Mouse (Mus musculus) bone marrow macrophage, adult 2 months (primary cell): ENCODE data around the gene Swap70.

Source experiments
- CTCF ChIP-seq: IDR thresholded peaks from 2 replicates; pipeline ENCODE4 v1.5.1; 2012; ENCODE audit warnings: low read depth, mild to moderate bottlenecking, low read length, moderate library complexity
- POLR2A ChIP-seq: IDR thresholded peaks from 2 replicates; pipeline ENCODE4 v1.6.1; 2012; ENCODE audit warnings: mild to moderate bottlenecking, low read depth, low read length, borderline replicate concordance

- TF ChIP-seq CTCF = no peak
- TF ChIP-seq POLR2A = no peak
These were observed 28.3 kb upstream of the Swap70 start for GRCm38 (mm10) chr7:110193186-110193585.
